Mouse (Mus musculus): ENCODE measurements at regions not wholly inside any gene's neighbourhood (a gene's known extent, or its start where the extent isn't known, plus 50 kb on each side); places are given as distances from the start of the nearest gene placed in this dataset.

GRCm38 (mm10) chr14:106011991-106012427 is 94.0 kb upstream of the Trim52 start:
- WGBS: 88% methylated on average over 6 of the region's 6 CpGs
- no peak overlapping the region for H3K27ac ChIP-seq (replicated peaks)

DNA sequence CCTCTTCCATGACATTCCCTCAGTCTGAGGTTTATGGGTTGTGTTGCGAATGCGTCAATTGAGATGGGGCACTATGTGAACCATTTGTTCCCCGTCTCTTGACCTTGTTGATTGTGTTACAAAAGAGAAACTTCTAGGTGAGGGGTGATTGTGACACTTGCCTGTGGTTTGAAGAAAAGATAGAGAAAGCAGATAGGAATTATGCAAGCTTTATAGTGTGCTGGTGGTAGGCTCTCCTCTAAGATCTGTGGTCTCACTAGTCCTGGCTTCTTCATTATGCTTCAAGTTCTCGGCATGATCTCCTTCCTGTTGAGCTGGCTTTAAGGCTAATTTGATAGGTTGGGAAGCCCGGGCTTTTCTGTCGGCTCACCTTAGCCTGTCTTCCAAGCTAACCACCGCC is 83.2 kb upstream of the Trim52 start:
- Histone ChIP-seq H3K4me1 (replicated peaks) (no peaks in the 10 kb centered on the region), H3K4me3 (no peak overlapping the region), H3K27me3 (no peaks in the 10 kb centered on the region), H3K9ac (no peak overlapping the region), H3K4me2 (no peak overlapping the region), H3K9me3 (no peaks in the 10 kb centered on the region), H3K27ac (replicated peaks) (no peak overlapping the region), H3K36me3 (no peaks in the 10 kb centered on the region)
- ATAC-seq (ENCODE audit: low read depth): no peak
- 92% methylated on average over 7 of the region's 7 CpGs for WGBS

More at GRCm38 (mm10) chr14:106011991-106012427, 94.0 kb upstream of the Trim52 start:
- Histone ChIP-seq H3K36me3 (no peaks in the 10 kb centered on the region), H3K27me3 (no peaks in the 10 kb centered on the region), H3K4me1 (replicated peaks) (no peaks in the 10 kb centered on the region), H3K9me3 (no peaks in the 10 kb centered on the region), H3K4me3 (no peak overlapping the region), H3K4me2 (no peak overlapping the region), H3K9ac (no peak overlapping the region)
- ATAC-seq (ENCODE audit: low read depth): no peak

GRCm38 (mm10) chr14:106026815-106027214 is 79.2 kb upstream of the Trim52 start:
- Histone ChIP-seq H3K9ac (no peak overlapping the region), H3K4me3 (no peak overlapping the region), H3K4me2 (no peak overlapping the region), H3K9me3 (peaks cover 7% of the 10 kb centered on the region; the same call in 1 of the 2 replicates), H3K27ac (replicated peaks) (no peak overlapping the region), H3K27me3 (no peaks in the 10 kb centered on the region), H3K36me3 (no peaks in the 10 kb centered on the region), H3K4me1 (replicated peaks) (no peaks in the 10 kb centered on the region)
- ATAC-seq (ENCODE audit: low read depth): no peak
- WGBS: 90% methylated on average over 4 of the region's 4 CpGs

- Histone ChIP-seq H3K27ac (replicated peaks) (no peak overlapping the region), H3K4me1 (replicated peaks) (no peaks in the 10 kb centered on the region), H3K36me3 (no peaks in the 10 kb centered on the region), H3K9ac (no peak overlapping the region), H3K27me3 (no peaks in the 10 kb centered on the region), H3K9me3 (peaks cover 7% of the 10 kb centered on the region; the same call in 1 of the 2 replicates), H3K4me2 (no peak overlapping the region), H3K4me3 (no peak overlapping the region)
- WGBS: 86% methylated on average over 5 of the region's 5 CpGs
- ATAC-seq (ENCODE audit: low read depth): no peak
Measured at GRCm38 (mm10) chr14:106027686-106028085, 78.3 kb upstream of the Trim52 start.

- WGBS: 100% methylated on average over 1 of the region's 1 CpGs
- no peak overlapping the region for H3K4me2 ChIP-seq
- no peak overlapping the region for H3K4me3 ChIP-seq
- H3K27ac ChIP-seq (replicated peaks): no peak overlapping the region
- no peaks in the 10 kb centered on the region for H3K36me3 ChIP-seq
- no peak for ATAC-seq (ENCODE audit: low read depth)
- H3K9me3 ChIP-seq: peaks cover 7% of the 10 kb centered on the region; the same call in 1 of the 2 replicates
- H3K9ac ChIP-seq: no peak overlapping the region
- H3K4me1 ChIP-seq (replicated peaks): no peaks in the 10 kb centered on the region
- H3K27me3 ChIP-seq: no peaks in the 10 kb centered on the region
Measured at GRCm38 (mm10) chr14:106031094-106031493, 74.9 kb upstream of the Trim52 start.

GRCm38 (mm10) chr14:106033793-106034192 is 72.2 kb upstream of the Trim52 start:
- H3K4me2 ChIP-seq: no peak overlapping the region
- WGBS: 88% methylated on average over 2 of the region's 2 CpGs
- no peak overlapping the region for H3K4me3 ChIP-seq
- H3K9me3 ChIP-seq: 0 out of 2 replicates have a peak, but pooled peaks cover 4% of the 10 kb centered on the region
- no peak overlapping the region for H3K9ac ChIP-seq
- no peaks in the 10 kb centered on the region for H3K4me1 ChIP-seq (replicated peaks)
- H3K27ac ChIP-seq (replicated peaks): no peak overlapping the region
- no peaks in the 10 kb centered on the region for H3K27me3 ChIP-seq
- no peaks in the 10 kb centered on the region for H3K36me3 ChIP-seq
- ATAC-seq (ENCODE audit: low read depth): no peak

- Histone ChIP-seq H3K4me2 (no peak overlapping the region), H3K4me1 (replicated peaks) (no peaks in the 10 kb centered on the region), H3K27me3 (no peaks in the 10 kb centered on the region), H3K9ac (no peak overlapping the region), H3K4me3 (no peak overlapping the region), H3K9me3 (no peaks in the 10 kb centered on the region), H3K27ac (replicated peaks) (no peak overlapping the region), H3K36me3 (no peaks in the 10 kb centered on the region)
- no peak for ATAC-seq (ENCODE audit: low read depth)
- WGBS: 87% methylated on average over 10 of the region's 10 CpGs
Measured at GRCm38 (mm10) chr14:106034933-106035665, 70.9 kb upstream of the Trim52 start.

DNA sequence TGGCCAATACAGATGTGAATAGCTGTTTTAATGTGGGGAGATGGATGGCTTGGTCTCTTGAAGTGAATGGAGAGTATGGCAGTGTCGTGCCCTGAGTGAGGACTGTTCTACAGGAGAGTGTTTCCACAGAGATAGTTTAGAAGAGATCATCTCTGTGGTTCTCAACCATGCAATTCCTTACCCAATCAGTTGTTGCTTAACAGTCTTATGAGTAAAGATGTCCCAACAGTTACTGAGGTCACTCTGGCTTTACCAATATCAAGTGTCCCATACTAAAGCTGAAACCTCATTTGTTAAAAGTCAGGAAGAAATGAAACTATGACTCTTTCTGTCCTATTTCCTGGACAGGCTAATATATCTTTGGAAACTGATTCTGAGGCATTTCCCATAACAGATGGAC is 61.7 kb upstream of the Trim52 start:
- H3K27me3 ChIP-seq: no peaks in the 10 kb centered on the region
- no peaks in the 10 kb centered on the region for H3K9me3 ChIP-seq
- H3K4me1 ChIP-seq (replicated peaks): no peaks in the 10 kb centered on the region
- H3K9ac ChIP-seq: no peak overlapping the region
- H3K27ac ChIP-seq (replicated peaks): no peak overlapping the region
- no peaks in the 10 kb centered on the region for H3K36me3 ChIP-seq
- H3K4me2 ChIP-seq: no peak overlapping the region
- H3K4me3 ChIP-seq: no peak overlapping the region
- WGBS: 90% methylated on average over 1 of the region's 1 CpGs
- no peak for ATAC-seq (ENCODE audit: low read depth)

- 91% methylated on average over 1 of the region's 1 CpGs for WGBS
Measured at GRCm38 (mm10) chr14:106050231-106050630, 55.8 kb upstream of the Trim52 start.

GRCm38 (mm10) chr14:106052585-106053551 is 53.1 kb upstream of the Trim52 start:
- ATAC-seq (ENCODE audit: low read depth): no peak
- H3K27ac ChIP-seq (replicated peaks): no peak overlapping the region
- H3K9me3 ChIP-seq: no peaks in the 10 kb centered on the region
- 52% methylated on average over 6 of the region's 6 CpGs for WGBS
- H3K36me3 ChIP-seq: no peaks in the 10 kb centered on the region
- no peak overlapping the region for H3K4me2 ChIP-seq
- H3K4me3 ChIP-seq: no peak overlapping the region
- H3K27me3 ChIP-seq: no peaks in the 10 kb centered on the region
- no peaks in the 10 kb centered on the region for H3K4me1 ChIP-seq (replicated peaks)
- no peak overlapping the region for H3K9ac ChIP-seq

More at GRCm38 (mm10) chr14:106050231-106050630, 55.8 kb upstream of the Trim52 start:
- Histone ChIP-seq H3K9me3 (no peaks in the 10 kb centered on the region), H3K4me1 (replicated peaks) (no peaks in the 10 kb centered on the region), H3K27me3 (no peaks in the 10 kb centered on the region), H3K4me2 (no peak overlapping the region), H3K4me3 (no peak overlapping the region), H3K27ac (replicated peaks) (no peak overlapping the region), H3K9ac (no peak overlapping the region), H3K36me3 (no peaks in the 10 kb centered on the region)
- ATAC-seq (ENCODE audit: low read depth): no peak

All from neural tube, embryonic 13.5 days (tissue).